18 mouse cellular contexts compared by ENCODE assay signal in genomic region chr17:56884331-56884730, GRCm38 (mm10). TPM values are rescaled to one million over a fixed set of nuclear protein-coding genes. Genes with fewer than 3 reads are reported as not detected.
DNase-seq lines count a peak whose midpoint lies in the region; ATAC-seq and TF ChIP-seq lines count a peak whose summit lies in the region.
"Had no signal": no experiment of that assay in that cellular context is flagged by ENCODE, and none has a peak within 500 bp of the region (broad histone marks: within the 10 kb centered on the region; RNA-seq: fewer than 3 reads in every experiment).

No protein-coding gene starts in this region.

- no peak for TF ChIP-seq CTCF in ES-Bruce4 (IDR thresholded peaks at IDR 0.05; ENCODE audit: low read depth, low read length)

- H3K9ac ChIP-seq in ES-Bruce4 (ENCODE audit: low read depth, poor library complexity, severe bottlenecking) = peak overlapping the region; percentile 46
- H3K9ac ChIP-seq in midbrain, embryonic 16.5 days (ENCODE audit: low read depth, low read length) = no peak overlapping the region
- H3K9ac ChIP-seq: embryonic facial prominence, embryonic 12.5 days; forebrain, embryonic 13.5 days; midbrain, embryonic 15.5 days; neural tube, embryonic 13.5 days had no signal

- H3K9me3 ChIP-seq in heart, embryonic 10.5 days = 0 out of 2 replicates have a peak, but pooled peaks cover 2% of the 10 kb centered on the region
- H3K9me3 ChIP-seq in ES-Bruce4 (replicated peaks; ENCODE audit: control insufficient read depth, insufficient read depth, low read length, poor library complexity, severe bottlenecking) = peaks cover 12% of the 10 kb centered on the region
- H3K9me3 ChIP-seq in midbrain, embryonic 16.5 days (replicated peaks; ENCODE audit: control insufficient read depth, low read length, poor library complexity, severe bottlenecking) = no peaks in the 10 kb centered on the region
- H3K9me3 ChIP-seq: embryonic facial prominence, embryonic 12.5 days; midbrain, embryonic 15.5 days; neural tube, embryonic 13.5 days had no signal

- TF ChIP-seq EP300 in ES-Bruce4 (IDR thresholded peaks at IDR 0.05; ENCODE audit: insufficient read depth, low read depth, low read length) = no peak

- H3K27me3 ChIP-seq in heart, embryonic 10.5 days (ENCODE audit: insufficient read depth, poor library complexity, severe bottlenecking) = 0 out of 2 replicates have a peak, but pooled peaks cover 8% of the 10 kb centered on the region
- no peaks in the 10 kb centered on the region for H3K27me3 ChIP-seq in ES-Bruce4 (ENCODE audit: control insufficient read depth, insufficient read depth, low read length, poor library complexity, severe bottlenecking)
- no peaks in the 10 kb centered on the region for H3K27me3 ChIP-seq in midbrain, embryonic 16.5 days (ENCODE audit: control insufficient read depth, insufficient read depth, low read depth, low read length)
- H3K27me3 ChIP-seq: embryonic facial prominence, embryonic 12.5 days; forebrain, embryonic 13.5 days; midbrain, embryonic 15.5 days; neural tube, embryonic 13.5 days had no signal

- H3K27ac ChIP-seq in heart, embryonic 10.5 days = no peak overlapping the region
- peak overlapping the region; percentile 91 for H3K27ac ChIP-seq in ES-Bruce4 (ENCODE audit: insufficient read depth, low read length)
- H3K27ac ChIP-seq in midbrain, embryonic 16.5 days (ENCODE audit: low read length) = no peak overlapping the region
- H3K27ac ChIP-seq: embryonic facial prominence, embryonic 12.5 days; forebrain, embryonic 13.5 days; macrophage; midbrain, embryonic 15.5 days; neural tube, embryonic 13.5 days had no signal

- peaks cover 16% of the 10 kb centered on the region for H3K36me3 ChIP-seq in heart, embryonic 10.5 days
- peaks cover 8% of the 10 kb centered on the region for H3K36me3 ChIP-seq in ES-Bruce4 (ENCODE audit: control insufficient read depth, insufficient read depth, low read length, poor library complexity, severe bottlenecking)
- H3K36me3 ChIP-seq in midbrain, embryonic 16.5 days (ENCODE audit: control insufficient read depth, insufficient read depth, low read length) = peaks cover 4% of the 10 kb centered on the region; the same call in 1 of the 2 replicates
- H3K36me3 ChIP-seq: midbrain, embryonic 15.5 days had no signal

- no peak for ATAC-seq in midbrain, embryonic 16.5 days
- ATAC-seq: forebrain, embryonic 13.5 days; midbrain, embryonic 15.5 days had no signal

- H3K4me1 ChIP-seq in heart, embryonic 10.5 days = peaks cover 12% of the 10 kb centered on the region
- peaks cover 5% of the 10 kb centered on the region for H3K4me1 ChIP-seq in ES-Bruce4 (ENCODE audit: control insufficient read depth, insufficient read depth, low read length)
- no peaks in the 10 kb centered on the region for H3K4me1 ChIP-seq in midbrain, embryonic 16.5 days (ENCODE audit: control insufficient read depth, insufficient read depth, low read length)
- H3K4me1 ChIP-seq: embryonic facial prominence, embryonic 12.5 days; forebrain, embryonic 13.5 days; midbrain, embryonic 15.5 days; neural tube, embryonic 13.5 days had no signal

- no peak overlapping the region for H3K4me3 ChIP-seq in heart, embryonic 10.5 days
- H3K4me3 ChIP-seq in ES-Bruce4 (ENCODE audit: low read depth, low read length) = peak overlapping the region; percentile 9; the same call in 1 of the 2 replicates
- H3K4me3 ChIP-seq in midbrain, embryonic 16.5 days (ENCODE audit: low read depth, low read length) = no peak overlapping the region
- H3K4me3 ChIP-seq: embryonic facial prominence, embryonic 12.5 days; forebrain, embryonic 13.5 days; midbrain, embryonic 15.5 days; neural tube, embryonic 13.5 days had no signal

- DNase-seq in heart, adult 18-20 months = peak; percentile 25 to 35
- no peak for DNase-seq in heart, embryonic 10.5 days (ENCODE audit: low spot score)
- DNase-seq in kidney, postnatal 36 days = peak; percentile 19 to 48
- no peak for DNase-seq in kidney, adult 9 months
- DNase-seq in heart, postnatal 14 days = peak; percentile 28 to 50
- no peak for DNase-seq in gastrocnemius, postnatal 10 days
- DNase-seq: gastrocnemius, postnatal 25 days; thymus, postnatal 4 days had no signal

- WGBS in heart, embryonic 10.5 days = 69% methylated on average over 5 of the region's 5 CpGs
- 79% methylated on average over 5 of the region's 5 CpGs for whole genome bisulfite sequencing in midbrain, embryonic 16.5 days

- no peak overlapping the region for H3K4me2 ChIP-seq in midbrain, embryonic 16.5 days (ENCODE audit: low read length)
- H3K4me2 ChIP-seq: midbrain, embryonic 15.5 days had no signal

- TF ChIP-seq POLR2A in ES-Bruce4 (IDR thresholded peaks at IDR 0.05; ENCODE audit: insufficient read depth, low read length) = no peak

- intact Hi-C loops in heart, postnatal 14 days (cut with DNase I) = no loop called here

RNA-seq across cellular contexts. Expression of gene 1700061G19Rik, which starts 9.1 kb away (rescaled TPM):
- total RNA-seq in heart, adult 18-20 months (2021) = not detected
- 0.33 and 0.40 TPM in 2 replicates for polyA plus RNA-seq in heart, embryonic 10.5 days (2016; fragmentation: Nextera tagmentation; extraction: Ambion mirVana)
- 8.0 and 8.4 TPM in 2 replicates for polyA plus RNA-seq in ES-Bruce4 (2011; ENCODE audit: insufficient read depth, insufficient read length, low read depth, missing spikeins)
- not detected for total RNA-seq in heart, postnatal 14 days (2021)
- total RNA-seq in gastrocnemius, postnatal 10 days (2021) = under 1 TPM in 1 of 2 experiments, not detected in 1; 0.11 TPM
- 0.57 and 0.63 TPM in 2 replicates for polyA plus RNA-seq in midbrain, embryonic 16.5 days (2015; fragmentation: Nextera tagmentation; extraction: Ambion mirVana)
- total RNA-seq: gastrocnemius, postnatal 25 days had no signal
- polyA plus RNA-seq: macrophage had no signal

RNA-seq across cellular contexts. Expression of gene Acsbg2, which starts 10.1 kb away (rescaled TPM):
- total RNA-seq in heart, adult 18-20 months (2021) = not detected
- not detected in 2 replicates for polyA plus RNA-seq in heart, embryonic 10.5 days (2016; fragmentation: Nextera tagmentation; extraction: Ambion mirVana)
- 0.46 and 0.68 TPM in 2 replicates for polyA plus RNA-seq in ES-Bruce4 (2011; ENCODE audit: insufficient read depth, insufficient read length, low read depth, missing spikeins)
- not detected for total RNA-seq in heart, postnatal 14 days (2021)
- not detected for total RNA-seq in gastrocnemius, postnatal 10 days (2021)
- polyA plus RNA-seq in midbrain, embryonic 16.5 days (2015; fragmentation: Nextera tagmentation; extraction: Ambion mirVana) = not detected in 2 replicates
- total RNA-seq: gastrocnemius, postnatal 25 days; layer of hippocampus, adult 8-10 months had no signal
- polyA plus RNA-seq: embryonic facial prominence, embryonic 12.5 days; forebrain, embryonic 13.5 days; limb, embryonic 11.5 days; macrophage; midbrain, embryonic 15.5 days; neural tube, embryonic 13.5 days; stomach, embryonic 14.5 days had no signal

RNA-seq across cellular contexts. Expression of gene Mllt1, which starts 50.9 kb away (rescaled TPM):
- total RNA-seq in heart, adult 18-20 months (2021) = 10 to 100 TPM; 24.3 to 25.9 TPM
- polyA plus RNA-seq in heart, embryonic 10.5 days (2016; fragmentation: Nextera tagmentation; extraction: Ambion mirVana) = 42.3 and 46.0 TPM in 2 replicates
- 20.7 and 21.9 TPM in 2 replicates for polyA plus RNA-seq in ES-Bruce4 (2011; ENCODE audit: insufficient read depth, insufficient read length, low read depth, missing spikeins)
- 10 to 100 TPM; 22.0 to 22.7 TPM for total RNA-seq in heart, postnatal 14 days (2021)
- 10 to 100 TPM; 15.5 to 23.1 TPM for total RNA-seq in gastrocnemius, postnatal 10 days (2021)
- polyA plus RNA-seq in midbrain, embryonic 16.5 days (2015; fragmentation: Nextera tagmentation; extraction: Ambion mirVana) = 91.4 and 95.3 TPM in 2 replicates

RNA-seq across cellular contexts. Expression of gene Rfx2, which starts 53.5 kb away (rescaled TPM):
- total RNA-seq in heart, adult 18-20 months (2021) = 1 to 10 TPM; 2.5 to 3.1 TPM
- 4.0 and 4.8 TPM in 2 replicates for polyA plus RNA-seq in heart, embryonic 10.5 days (2016; fragmentation: Nextera tagmentation; extraction: Ambion mirVana)
- 27.5 and 30.5 TPM in 2 replicates for polyA plus RNA-seq in ES-Bruce4 (2011; ENCODE audit: insufficient read depth, insufficient read length, low read depth, missing spikeins)
- 1 to 10 TPM; 4.3 to 6.0 TPM for total RNA-seq in heart, postnatal 14 days (2021)
- total RNA-seq in gastrocnemius, postnatal 10 days (2021) = 1 to 10 TPM; 2.6 to 5.5 TPM
- polyA plus RNA-seq in midbrain, embryonic 16.5 days (2015; fragmentation: Nextera tagmentation; extraction: Ambion mirVana) = 3.9 and 4.8 TPM in 2 replicates

Comparison
In these comparisons a context has a peak if more than half of its experiments do, and no peak if none do; other contexts are left out.
1. DNase-seq: peak in heart, adult 18-20 months (2 of 2), kidney, postnatal 36 days (2 of 2) and heart, postnatal 14 days (2 of 2); none in heart, embryonic 10.5 days (single experiment), kidney, adult 9 months (single experiment) and gastrocnemius, postnatal 10 days (single experiment).